Mouse (Mus musculus) neural tube, embryonic 10.5 days (tissue): ENCODE results near the gene Olfr490.

Experiments used
- DNase-seq: peaks from one replicate; pipeline ENCODE4 v3.0.0-alpha.2; 2017; ENCODE audit warnings: low spot score; ENCODE audit errors: extremely low spot score

Gene Olfr490

GRCm38 (mm10) chr7:108288834-108289233 lies at the start of gene Olfr490:
Olfr490 (minus strand) TSS chr7:108288934.
- DNase-seq = no peak

- DNase-seq = no peak
Measured at GRCm38 (mm10) chr7:108323574-108323973, 34.8 kb upstream of the Olfr490 start, which contains the start of gene Olfr492. Olfr492 (minus strand) TSS chr7:108323674.

GRCm38 (mm10) chr7:108313151-108313550 lies 24.4 kb upstream of the Olfr490 start, which contains the start of gene Olfr491:
Olfr491 (plus strand) TSS chr7:108313451.
- no peak for DNase-seq

GRCm38 (mm10) chr7:108258247-108258646 lies 30.5 kb downstream of the Olfr490 start, which contains the start of gene Olfr488:
Olfr488 (minus strand) TSS chr7:108258347.
- no peak for DNase-seq
